Mouse (Mus musculus): ENCODE measurements around the gene Abce1. TPM values are rescaled to one million over a fixed set of nuclear protein-coding genes. Genes with fewer than 3 reads are reported as not detected.

Abce1 gene
- polyA plus RNA-seq, 1 experiment: 7.7 TPM

DNA sequence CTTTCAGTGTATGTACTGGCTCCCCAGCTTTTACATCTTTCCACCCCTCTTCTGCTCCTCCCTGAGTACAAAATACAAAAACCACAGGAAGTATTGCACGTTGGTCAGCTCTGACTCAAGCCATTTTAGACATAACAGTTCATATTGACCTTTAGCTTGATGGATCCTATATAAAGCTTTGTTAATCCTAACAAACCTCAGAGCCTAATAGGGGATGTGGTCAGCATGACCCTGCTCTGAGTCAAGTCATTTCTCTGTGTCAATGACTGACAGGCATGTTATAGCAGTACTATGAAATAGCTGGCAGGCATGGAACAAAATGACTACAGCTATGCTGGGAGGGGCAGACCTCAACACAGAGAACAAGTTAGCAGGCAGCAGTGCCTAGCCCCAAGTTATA, 75.4 kb downstream of the Abce1 start:
- TF ChIP-seq POLR2A (IDR thresholded peaks at IDR 0.05; ENCODE audit: low read depth, low read length) (no peak), CTCF (IDR thresholded peaks at IDR 0.05; ENCODE audit: extremely low read depth, insufficient read depth, insufficient read length, insufficient replicate concordance) (no peak)
- H3K4me1 ChIP-seq (ENCODE audit: control insufficient read depth, insufficient read depth, insufficient read length): peaks cover 5% of the 10 kb centered on the region; the same call in 1 of the 2 replicates
- no peak overlapping the region for H3K27ac ChIP-seq (ENCODE audit: insufficient read depth, low read length)
- DNase-seq (ENCODE audit: low read depth in 1 of 2, low spot score in 2 of 2): no peak
- no peak overlapping the region for H3K4me3 ChIP-seq (ENCODE audit: extremely low read depth, insufficient read depth, insufficient read length)
- 50% methylated on average over 1 of the region's 1 CpGs for WGBS
- H3K27me3 ChIP-seq (ENCODE audit: control insufficient read depth, insufficient read depth, low read length): no peaks in the 10 kb centered on the region
- no peaks in the 10 kb centered on the region for H3K36me3 ChIP-seq (ENCODE audit: control insufficient read depth, insufficient read depth, low read length)

DNA sequence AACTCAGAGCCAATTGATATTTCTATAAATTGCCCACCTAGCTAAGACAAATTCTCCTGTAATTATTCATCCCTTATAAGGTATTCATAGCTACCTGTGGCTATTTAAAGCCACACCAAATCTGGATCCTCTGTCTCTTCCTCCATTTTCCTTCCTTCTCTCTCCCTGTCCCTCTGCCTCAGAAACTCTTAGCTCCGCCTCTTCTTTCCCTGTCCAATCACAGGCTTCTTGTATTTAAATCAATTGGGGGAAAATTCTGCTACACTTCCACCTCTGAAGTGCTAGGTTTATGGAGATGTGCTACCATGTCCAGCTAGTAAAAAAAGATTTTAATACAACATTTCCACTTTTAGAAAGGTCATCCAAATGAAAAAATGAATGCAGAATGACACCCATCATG, 76.0 kb downstream of the Abce1 start:
- no peaks in the 10 kb centered on the region for H3K27me3 ChIP-seq (ENCODE audit: control insufficient read depth, insufficient read depth, low read length)
- WGBS: 94% methylated on average over 1 of the region's 1 CpGs
- no peak for DNase-seq (ENCODE audit: low read depth in 1 of 2, low spot score in 2 of 2)
- H3K27ac ChIP-seq (ENCODE audit: insufficient read depth, low read length): no peak overlapping the region
- peaks cover 2% of the 10 kb centered on the region; the same call in 1 of the 2 replicates for H3K4me1 ChIP-seq (ENCODE audit: control insufficient read depth, insufficient read depth, insufficient read length)
- H3K4me3 ChIP-seq (ENCODE audit: extremely low read depth, insufficient read depth, insufficient read length): no peak overlapping the region
- no peak for TF ChIP-seq CTCF (IDR thresholded peaks at IDR 0.05; ENCODE audit: extremely low read depth, insufficient read depth, insufficient read length, insufficient replicate concordance)
- TF ChIP-seq POLR2A (IDR thresholded peaks at IDR 0.05; ENCODE audit: low read depth, low read length): no peak
- no peaks in the 10 kb centered on the region for H3K36me3 ChIP-seq (ENCODE audit: control insufficient read depth, insufficient read depth, low read length)

Other genes with a start within 250 kb of the Abce1 start
- gene Otud4, start 72.1 kb downstream of the Abce1 start, polyA plus RNA-seq (2012; rRNA removed): 20.9 and 27.0 TPM in 2 replicates
- gene Anapc10, start 80 bp upstream of the Abce1 start, polyA plus RNA-seq (2012; rRNA removed): 0.51 and 0.58 TPM in 2 replicates